Mouse (Mus musculus): ENCODE results near the gene Mboat2. TPM values are rescaled to one million over a fixed set of nuclear protein-coding genes. Genes with fewer than 3 reads are reported as not detected.

Mboat2 gene
- total RNA-seq, 4 experiments from 2014 or later: 72.1 to 87.1 (median 83.2) TPM

DNA sequence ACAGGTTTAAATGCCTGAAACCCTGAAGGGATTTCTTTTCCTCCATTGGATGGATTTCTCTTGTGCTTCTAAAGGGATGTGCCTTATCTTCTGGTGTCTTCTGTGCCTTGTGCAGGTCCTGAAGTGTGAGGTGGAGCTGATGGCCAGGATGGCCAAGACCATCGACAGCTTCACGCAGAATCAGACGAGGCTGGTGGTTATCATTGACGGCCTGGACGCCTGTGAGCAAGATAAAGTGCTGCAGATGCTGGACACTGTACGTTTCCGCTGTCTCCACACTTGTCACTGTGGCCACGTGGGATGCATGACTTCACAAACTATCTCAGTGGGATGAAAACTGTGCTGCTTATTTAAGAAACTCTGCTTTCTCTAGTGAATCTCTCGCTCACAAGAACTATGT is 179.3 kb downstream of the Mboat2 start:
- no peak for DNase-seq (ENCODE audit: low spot score in 2 of 2)

GRCm38 (mm10) chr12:25010416-25010815 is 179.7 kb downstream of the Mboat2 start:
- no peak for DNase-seq (ENCODE audit: low spot score in 2 of 2)

- no peak for DNase-seq (ENCODE audit: low spot score in 2 of 2)
Observed at GRCm38 (mm10) chr12:25011733-25012367, 181.2 kb downstream of the Mboat2 start.

DNA sequence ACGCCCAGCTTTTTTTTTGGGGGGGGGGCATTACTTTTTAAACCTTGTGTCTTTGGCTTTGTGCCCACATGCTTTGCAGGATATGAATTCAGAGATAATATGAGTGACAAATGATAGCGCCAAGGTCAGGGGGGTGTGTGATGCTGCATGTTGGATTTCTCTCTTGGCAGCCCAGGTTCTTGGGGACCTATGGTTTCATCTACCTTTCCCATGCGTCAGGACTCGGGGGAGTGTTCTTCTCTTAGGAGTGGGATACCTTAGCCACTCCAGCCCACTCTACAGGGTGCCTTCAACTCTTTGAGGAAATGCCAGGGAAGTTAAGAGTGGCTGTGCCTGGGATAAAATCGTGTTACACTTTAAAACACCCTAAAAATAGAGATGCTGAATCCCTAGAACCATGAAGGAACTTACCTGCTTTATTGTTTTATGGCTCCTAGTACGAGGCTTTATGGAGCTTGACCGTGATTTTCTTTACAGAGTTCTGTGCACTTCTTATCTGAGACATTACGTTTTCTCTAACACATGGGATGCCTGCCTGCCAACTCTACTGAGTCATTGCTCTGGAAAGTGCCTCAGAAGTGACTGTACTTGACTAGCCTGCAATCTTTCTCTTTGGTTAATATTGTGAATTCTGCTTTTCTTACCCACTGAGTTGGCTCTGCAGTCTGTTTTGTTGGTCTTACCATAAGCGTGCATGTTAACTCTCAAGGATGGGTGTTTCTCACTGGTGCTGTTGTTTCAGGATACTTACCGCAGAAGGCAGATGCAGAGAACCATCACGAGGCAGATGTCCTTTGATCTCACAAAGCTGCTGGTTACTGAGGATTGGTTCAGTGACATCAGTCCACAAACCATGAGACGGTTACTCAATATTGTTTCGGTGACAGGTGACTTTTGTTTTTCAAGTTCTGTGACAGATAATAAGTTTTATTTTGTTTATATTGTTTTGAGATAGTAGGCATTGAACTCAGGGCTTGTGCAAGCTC is 182.2 kb downstream of the Mboat2 start:
- DNase-seq (ENCODE audit: low spot score in 2 of 2): no peak

Other genes starting within 250 kb of the Mboat2 start
- gene Klf11, start 179.6 kb upstream of the Mboat2 start, total RNA-seq (2022): 1 to 10 TPM; 4.5 to 5.6 (median 5.2) TPM
- 10 to 100 TPM; 13.5 to 35.1 (median 25.8) TPM for gene Cys1, start 149.1 kb upstream of the Mboat2 start, total RNA-seq (2022)
- 1 to 10 TPM; 1.3 to 2.2 (median 1.4) TPM for gene Rrm2, start 122.6 kb upstream of the Mboat2 start, total RNA-seq (2022)
- gene Kidins220, start 144.0 kb downstream of the Mboat2 start, total RNA-seq (2022): 100 to 1,000 TPM; 331 to 351 (median 339) TPM